Mouse (Mus musculus): Measurements from ENCODE around the gene Hoxa7. TPM values are rescaled to one million over a fixed set of nuclear protein-coding genes. Genes with fewer than 3 reads are reported as not detected.

Hoxa7 gene
- polyA plus RNA-seq, 1 experiment, result 11.9 TPM

DNA sequence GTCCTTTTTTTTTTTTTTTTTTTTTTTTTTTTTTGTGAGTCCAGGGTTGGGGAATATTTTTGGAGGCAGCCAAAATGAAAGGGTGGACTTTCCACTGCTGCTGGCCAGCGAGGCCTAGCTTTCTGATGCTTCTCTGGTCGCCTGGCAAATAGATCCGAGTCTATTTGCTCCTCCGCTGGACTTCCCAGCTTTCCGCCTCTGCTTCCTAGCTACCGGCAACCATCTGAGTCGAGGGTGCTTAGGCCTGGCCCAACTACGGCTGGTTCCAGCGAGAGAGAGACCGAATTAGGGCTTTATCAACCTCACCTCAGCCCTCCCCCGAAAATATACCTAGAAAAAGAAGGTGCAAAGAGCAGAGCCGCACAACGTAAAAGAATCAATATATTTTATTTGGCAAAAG, 1.1 kb upstream of the Hoxa7 start:
- H3ac ChIP-seq (ENCODE audit: control insufficient read depth, insufficient read length), result peak overlapping the region; percentile 84
- no peaks in the 10 kb centered on the region for H3K36me3 ChIP-seq (ENCODE audit: control insufficient read depth, insufficient read depth)
- H3K27me3 ChIP-seq (ENCODE audit: control insufficient read depth, insufficient read depth, insufficient read length), result no peaks in the 10 kb centered on the region
- H3K4me3 ChIP-seq, result peak overlapping the region; percentile 89
- peak overlapping the region; percentile 97 for H3K4me2 ChIP-seq (ENCODE audit: low read depth)
- TF ChIP-seq POLR2AphosphoS2 (IDR thresholded peaks at IDR 0.05; ENCODE audit: insufficient read length, low read depth), result no peak
- no peak for TF ChIP-seq MYOD1 (IDR thresholded peaks at IDR 0.05; ENCODE audit: control insufficient read depth in 1 of 3, insufficient read length in 2 of 3, low read depth in 2 of 3)
- no peak for TF ChIP-seq USF1 (IDR thresholded peaks at IDR 0.05; ENCODE audit: low read depth)
- TF ChIP-seq REST (IDR thresholded peaks at IDR 0.05; ENCODE audit: insufficient read depth, insufficient read length), result no peak
- TF ChIP-seq TCF12 (IDR thresholded peaks at IDR 0.05; ENCODE audit: insufficient read depth, poor library complexity, severe bottlenecking), result no peak
- no peak for TF ChIP-seq CEBPB (IDR thresholded peaks at IDR 0.05; ENCODE audit: insufficient read depth, poor library complexity, severe bottlenecking)
- no peak for TF ChIP-seq POLR2A (IDR thresholded peaks at IDR 0.05; ENCODE audit: insufficient read length, low read depth)
- no peak for TF ChIP-seq MYOG (IDR thresholded peaks at IDR 0.05; ENCODE audit: control insufficient read depth in 1 of 3, insufficient read depth in 1 of 3, insufficient read length in 2 of 3, low read depth in 2 of 3)
- TF ChIP-seq MAX (IDR thresholded peaks at IDR 0.05; ENCODE audit: low read depth), result no peak
- peaks cover 55% of the 10 kb centered on the region for H3K79me2 ChIP-seq (ENCODE audit: control insufficient read depth, insufficient read depth)

- H3ac ChIP-seq (ENCODE audit: control insufficient read depth, insufficient read length), result peak overlapping the region; percentile 84
- no peaks in the 10 kb centered on the region for H3K36me3 ChIP-seq (ENCODE audit: control insufficient read depth, insufficient read depth)
- H3K27me3 ChIP-seq (ENCODE audit: control insufficient read depth, insufficient read depth, insufficient read length), result no peaks in the 10 kb centered on the region
- peak overlapping the region; percentile 89 for H3K4me3 ChIP-seq
- peak; percentile 28 for TF ChIP-seq POLR2AphosphoS2 (IDR thresholded peaks at IDR 0.05; ENCODE audit: insufficient read length, low read depth)
- TF ChIP-seq E2F4 (IDR thresholded peaks at IDR 0.05; ENCODE audit: insufficient read depth), result no peak
- H3K79me2 ChIP-seq (ENCODE audit: control insufficient read depth, insufficient read depth), result peaks cover 49% of the 10 kb centered on the region
- H3K4me2 ChIP-seq (ENCODE audit: low read depth), result peak overlapping the region; percentile 97
Observed at GRCm38 (mm10) chr6:52221993-52222685, 485 bp upstream of the Hoxa7 start.

- Histone ChIP-seq H3K4me2 (ENCODE audit: low read depth) (peak overlapping the region; percentile 88), H3K27me3 (ENCODE audit: control insufficient read depth, insufficient read depth, insufficient read length) (no peaks in the 10 kb centered on the region), H3K79me2 (ENCODE audit: control insufficient read depth, insufficient read depth) (peaks cover 48% of the 10 kb centered on the region), H3ac (ENCODE audit: control insufficient read depth, insufficient read length) (peak overlapping the region; percentile 84), H3K4me3 (peak overlapping the region; percentile 89), H3K36me3 (ENCODE audit: control insufficient read depth, insufficient read depth) (no peaks in the 10 kb centered on the region)
- no peak for TF ChIP-seq MYOD1 (IDR thresholded peaks at IDR 0.05; ENCODE audit: control insufficient read depth in 1 of 3, insufficient read length in 2 of 3, low read depth in 2 of 3)
- TF ChIP-seq USF1 (IDR thresholded peaks at IDR 0.05; ENCODE audit: low read depth), result no peak
- no peak for TF ChIP-seq MAX (IDR thresholded peaks at IDR 0.05; ENCODE audit: low read depth)
- no peak for TF ChIP-seq TCF12 (IDR thresholded peaks at IDR 0.05; ENCODE audit: insufficient read depth, poor library complexity, severe bottlenecking)
- no peak for TF ChIP-seq POLR2A (IDR thresholded peaks at IDR 0.05; ENCODE audit: insufficient read length, low read depth)
- no peak for TF ChIP-seq POLR2AphosphoS2 (IDR thresholded peaks at IDR 0.05; ENCODE audit: insufficient read length, low read depth)
- TF ChIP-seq CEBPB (IDR thresholded peaks at IDR 0.05; ENCODE audit: insufficient read depth, poor library complexity, severe bottlenecking), result no peak
- no peak for TF ChIP-seq REST (IDR thresholded peaks at IDR 0.05; ENCODE audit: insufficient read depth, insufficient read length)
- TF ChIP-seq E2F4 (IDR thresholded peaks at IDR 0.05; ENCODE audit: insufficient read depth), result no peak
Observed at GRCm38 (mm10) chr6:52220865-52221310, 766 bp downstream of the Hoxa7 start.

- Histone ChIP-seq H3K4me3 (peak overlapping the region; percentile 89), H3K79me2 (ENCODE audit: control insufficient read depth, insufficient read depth) (peaks cover 43% of the 10 kb centered on the region), H3ac (ENCODE audit: control insufficient read depth, insufficient read length) (peak overlapping the region; percentile 84), H3K27me3 (ENCODE audit: control insufficient read depth, insufficient read depth, insufficient read length) (no peaks in the 10 kb centered on the region), H3K36me3 (ENCODE audit: control insufficient read depth, insufficient read depth) (no peaks in the 10 kb centered on the region), H3K4me2 (ENCODE audit: low read depth) (peak overlapping the region; percentile 88)
- TF ChIP-seq POLR2A (IDR thresholded peaks at IDR 0.05; ENCODE audit: insufficient read length, low read depth) (peak; percentile 66), USF1 (IDR thresholded peaks at IDR 0.05; ENCODE audit: low read depth) (no peak), E2F4 (IDR thresholded peaks at IDR 0.05; ENCODE audit: insufficient read depth) (no peak), POLR2AphosphoS2 (IDR thresholded peaks at IDR 0.05; ENCODE audit: insufficient read length, low read depth) (peak; percentile 40)
Observed at GRCm38 (mm10) chr6:52220003-52220864, 1.4 kb downstream of the Hoxa7 start.

DNA sequence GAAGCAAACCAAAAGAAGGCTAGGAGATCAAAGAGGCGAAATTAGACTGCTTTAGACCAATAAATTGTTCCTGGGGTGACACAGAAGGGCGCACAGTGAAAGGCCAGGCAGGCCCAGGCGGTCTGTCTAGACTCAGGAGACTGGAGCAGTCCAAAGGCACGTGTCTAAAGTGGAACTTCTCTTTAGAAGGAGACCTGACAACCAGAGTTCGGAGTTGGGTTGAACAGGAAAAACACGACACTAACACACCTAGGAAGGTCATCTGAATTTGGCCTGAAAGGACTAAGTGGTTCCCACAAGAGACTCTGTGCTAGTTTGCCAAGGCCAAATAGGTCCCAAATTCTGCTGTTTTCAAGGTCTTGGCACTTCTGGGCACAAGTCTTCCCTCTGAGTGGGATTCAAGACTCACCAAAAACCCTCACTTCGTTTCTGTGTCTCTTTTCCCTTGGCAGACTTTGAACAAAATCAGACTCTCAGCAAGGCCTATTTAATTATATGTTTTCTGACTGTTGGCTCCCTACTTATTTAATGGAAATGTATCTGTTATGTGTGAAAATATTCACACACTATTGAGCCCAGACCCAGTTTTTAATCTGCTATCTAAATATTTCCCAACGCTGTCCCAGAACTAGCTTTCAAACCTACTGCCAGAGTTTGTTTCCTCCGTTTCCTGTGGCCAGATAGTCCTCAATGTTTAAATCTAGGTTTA, 2.3 kb downstream of the Hoxa7 start:
- TF ChIP-seq POLR2A (IDR thresholded peaks at IDR 0.05; ENCODE audit: insufficient read length, low read depth) (no peak), POLR2AphosphoS2 (IDR thresholded peaks at IDR 0.05; ENCODE audit: insufficient read length, low read depth) (no peak), REST (IDR thresholded peaks at IDR 0.05; ENCODE audit: insufficient read depth, insufficient read length) (no peak), SRF (IDR thresholded peaks at IDR 0.05; ENCODE audit: control insufficient read depth, insufficient read length, low read depth) (no peak), TCF12 (IDR thresholded peaks at IDR 0.05; ENCODE audit: insufficient read depth, poor library complexity, severe bottlenecking) (no peak), CEBPB (IDR thresholded peaks at IDR 0.05; ENCODE audit: insufficient read depth, poor library complexity, severe bottlenecking) (no peak), E2F4 (IDR thresholded peaks at IDR 0.05; ENCODE audit: insufficient read depth) (no peak), MYOG (IDR thresholded peaks at IDR 0.05; ENCODE audit: control insufficient read depth in 1 of 3, insufficient read depth in 1 of 3, insufficient read length in 2 of 3, low read depth in 2 of 3) (no peak), MYOD1 (IDR thresholded peaks at IDR 0.05; ENCODE audit: control insufficient read depth in 1 of 3, insufficient read length in 2 of 3, low read depth in 2 of 3) (no peak), TCF3 (IDR thresholded peaks at IDR 0.05; ENCODE audit: insufficient read length, low read depth) (no peak)
- Histone ChIP-seq H3K27me3 (ENCODE audit: control insufficient read depth, insufficient read depth, insufficient read length) (no peaks in the 10 kb centered on the region), H3K4me2 (ENCODE audit: low read depth) (peak overlapping the region; percentile 88), H3K36me3 (ENCODE audit: control insufficient read depth, insufficient read depth) (no peaks in the 10 kb centered on the region), H3ac (ENCODE audit: control insufficient read depth, insufficient read length) (no peak overlapping the region), H3K4me3 (peak overlapping the region; percentile 89), H3K79me2 (ENCODE audit: control insufficient read depth, insufficient read depth) (peaks cover 35% of the 10 kb centered on the region)

All from myocyte (in vitro differentiated cells).